Mouse (Mus musculus) embryonic facial prominence, embryonic 11.5 days (tissue): ENCODE results near the gene Asrgl1. TPM values are rescaled to one million over a fixed set of nuclear protein-coding genes. Genes with fewer than 3 reads are reported as not detected.
"Not testable (repeated sequence)": the region's sequence is repeated elsewhere in the genome, so short reads cannot be mapped to it uniquely, and the experiment has no call there.

ENCODE experiments used
- ATAC-seq: fragments of 200-750 bp; cut with Nextera tagmentation; replicated peaks from 2 replicates; pipeline ENCODE4 v1.8.0; 2017; ENCODE audit warnings: low read depth; ENCODE audit not compliant: insufficient number of reproducible peaks, low FRiP score, low TSS enrichment
- DNase-seq: peaks from one replicate; pipeline ENCODE4 v3.0.0-alpha.2; 2015; ENCODE audit warnings: low spot score
- H3K27ac ChIP-seq: fragments of 300-500 bp; sonication (generic); replicated peaks from 2 replicates; pipeline ENCODE4 v1.5.1; 2014; ENCODE audit warnings: mild to moderate bottlenecking, low read depth, low read length, control low read depth
- H3K27me3 ChIP-seq: fragments of 300-500 bp; sonication (generic); 2 replicates; pipeline ENCODE4 v1.6.1; 2014; ENCODE audit warnings: mild to moderate bottlenecking, low read length, moderate library complexity, mixed read lengths; ENCODE audit not compliant: control insufficient read depth, insufficient read depth
- H3K36me3 ChIP-seq: fragments of 300-500 bp; sonication (generic); replicated peaks from 2 replicates; pipeline ENCODE4 v1.6.1; 2014; ENCODE audit warnings: low read depth, mild to moderate bottlenecking, low read length, moderate library complexity, mixed read lengths; ENCODE audit not compliant: control insufficient read depth, insufficient read depth
- H3K4me1 ChIP-seq: fragments of 300-500 bp; sonication (generic); 2 replicates; pipeline ENCODE4 v1.6.1; 2014; ENCODE audit warnings: low read length, mixed read lengths; ENCODE audit not compliant: control insufficient read depth, insufficient read depth
- H3K4me2 ChIP-seq: fragments of 300-500 bp; sonication (generic); 2 replicates; pipeline ENCODE4 v1.6.1; 2014; ENCODE audit warnings: low read depth, mild to moderate bottlenecking, control low read depth, low read length, moderate library complexity
- H3K4me3 ChIP-seq: fragments of 300-500 bp; sonication (generic); 2 replicates; pipeline ENCODE4 v1.5.1; 2014; ENCODE audit warnings: low read depth, low read length, control low read depth
- H3K9ac ChIP-seq: fragments of 300-500 bp; sonication (generic); replicated peaks from 2 replicates; pipeline ENCODE4 v1.6.1; 2014; ENCODE audit warnings: mild to moderate bottlenecking, control low read depth, low read length
- H3K9me3 ChIP-seq: fragments of 300-500 bp; sonication (generic); replicated peaks from 2 replicates; pipeline ENCODE4 v1.6.1; 2016; ENCODE audit warnings: mild to moderate bottlenecking, low read length, inconsistent platforms, mixed read lengths; ENCODE audit not compliant: control insufficient read depth
- WGBS: fragments of 180-500 bp; shearing (Covaris S2); extraction: QIAGEN DNeasy Blood & Tissue Kit; methylation state at CpG from one replicate; pipeline ENCODE4 v1.1.7; 2014; 5-methylcytosine and 5-hydroxymethylcytosine counted together
- polyA plus RNA-seq: library from polyadenylated mRNA; unstranded; fragments of >200 nt; fragmentation: Nextera tagmentation; extraction: Ambion mirVana; gene quantifications from 2 replicates; pipeline ENCODE4 v1.2.1, GENCODE M21; 2014

Asrgl1 gene
- polyA plus RNA-seq, 1 experiment from 2014 or later, result 18.3 TPM

DNA sequence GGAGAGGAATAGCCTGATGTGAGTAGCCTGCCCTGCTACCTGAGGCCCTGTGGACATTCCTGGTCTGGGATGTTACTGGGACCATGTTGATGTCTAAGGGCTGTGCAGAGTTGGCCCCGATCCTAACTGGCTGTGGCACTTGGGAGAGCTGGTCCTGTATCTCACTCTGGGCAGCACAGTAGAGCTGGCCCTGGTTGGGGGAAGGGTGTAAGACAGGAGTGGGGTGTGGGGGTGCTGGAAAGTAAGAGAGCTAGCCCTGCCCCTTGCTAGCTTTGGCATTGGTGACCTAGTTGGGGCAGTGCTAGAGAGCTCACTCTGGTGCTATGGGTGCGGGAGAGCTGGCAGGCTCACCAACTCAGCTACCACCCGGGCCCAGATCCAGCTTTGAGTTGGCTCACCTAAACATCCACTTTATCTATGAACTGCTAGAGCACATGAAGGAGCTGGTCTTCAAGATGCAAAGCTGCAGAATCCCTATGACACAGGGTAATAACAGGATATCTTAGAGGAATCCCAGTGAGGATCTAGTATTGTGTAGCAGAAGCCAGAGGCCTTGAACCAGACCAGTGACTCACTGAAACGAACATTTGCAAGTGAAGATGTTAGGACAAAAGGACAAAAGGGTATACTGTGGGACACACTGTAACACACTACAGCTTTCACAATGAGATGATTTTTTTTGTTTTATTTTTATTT lies 6.8 kb downstream of the Asrgl1 start:
- 95% methylated on average over 4 of the region's 4 CpGs for WGBS
- Histone ChIP-seq H3K4me3 (no peak overlapping the region), H3K9ac (no peak overlapping the region), H3K36me3 (no peaks in the 10 kb centered on the region), H3K4me1 (no peaks in the 10 kb centered on the region), H3K9me3 (no peaks in the 10 kb centered on the region), H3K27me3 (no peaks in the 10 kb centered on the region), H3K27ac (no peak overlapping the region), H3K4me2 (no peak overlapping the region)
- no peak for DNase-seq
- ATAC-seq, result peak; percentile 52; the same call in 1 of the 2 replicates

DNA sequence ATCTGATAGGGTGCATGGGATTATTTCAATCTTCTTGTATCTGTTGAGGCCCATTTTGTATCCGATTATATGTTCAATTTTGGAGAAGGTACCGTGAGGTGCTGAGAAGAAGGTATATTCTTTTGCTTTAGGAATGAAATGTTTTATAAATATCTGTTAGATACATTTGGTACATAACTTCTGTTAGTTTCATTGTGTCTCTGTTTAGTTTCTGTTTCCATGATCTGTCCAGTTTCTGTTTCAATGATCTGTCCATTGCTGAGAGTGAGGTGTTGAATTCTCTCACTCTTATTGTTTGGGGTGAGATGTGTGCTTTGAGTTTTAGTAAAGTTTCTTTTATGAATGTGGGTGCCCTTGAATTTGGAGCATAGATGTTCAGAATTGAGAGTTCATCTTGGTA lies 11.4 kb downstream of the Asrgl1 start:
- H3K36me3 ChIP-seq, result not testable (repeated sequence)
- WGBS, result 92% methylated on average over 2 of the region's 2 CpGs

DNA sequence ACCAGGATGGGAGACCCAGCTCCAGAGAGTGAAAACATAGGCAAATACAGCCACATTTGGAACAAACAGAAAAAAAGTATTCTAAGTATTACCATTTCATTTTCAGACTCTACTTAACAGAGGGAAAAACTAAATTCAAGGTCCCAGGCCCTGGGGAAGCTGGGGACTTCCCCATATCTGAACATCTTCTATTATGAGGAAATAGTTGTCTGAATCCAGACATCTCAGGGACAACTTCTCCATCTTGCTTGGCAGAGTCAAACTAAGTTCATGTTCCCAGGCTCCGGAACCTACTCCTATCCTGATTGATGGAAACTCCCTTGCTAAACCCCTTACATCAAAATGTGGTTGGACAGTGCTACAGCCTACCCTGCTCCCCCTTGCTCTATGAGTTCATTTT lies 13.0 kb downstream of the Asrgl1 start:
- ATAC-seq, result no peak
- 100% methylated on average over 1 of the region's 1 CpGs for WGBS

More for the DNA sequence above, 11.4 kb downstream of the Asrgl1 start:
- H3K9me3 ChIP-seq, H3K27me3 ChIP-seq, H3K9ac ChIP-seq, H3K4me3 ChIP-seq, ATAC-seq, DNase-seq, H3K4me1 ChIP-seq, H3K27ac ChIP-seq, H3K4me2 ChIP-seq: not testable (repeated sequence)

DNA sequence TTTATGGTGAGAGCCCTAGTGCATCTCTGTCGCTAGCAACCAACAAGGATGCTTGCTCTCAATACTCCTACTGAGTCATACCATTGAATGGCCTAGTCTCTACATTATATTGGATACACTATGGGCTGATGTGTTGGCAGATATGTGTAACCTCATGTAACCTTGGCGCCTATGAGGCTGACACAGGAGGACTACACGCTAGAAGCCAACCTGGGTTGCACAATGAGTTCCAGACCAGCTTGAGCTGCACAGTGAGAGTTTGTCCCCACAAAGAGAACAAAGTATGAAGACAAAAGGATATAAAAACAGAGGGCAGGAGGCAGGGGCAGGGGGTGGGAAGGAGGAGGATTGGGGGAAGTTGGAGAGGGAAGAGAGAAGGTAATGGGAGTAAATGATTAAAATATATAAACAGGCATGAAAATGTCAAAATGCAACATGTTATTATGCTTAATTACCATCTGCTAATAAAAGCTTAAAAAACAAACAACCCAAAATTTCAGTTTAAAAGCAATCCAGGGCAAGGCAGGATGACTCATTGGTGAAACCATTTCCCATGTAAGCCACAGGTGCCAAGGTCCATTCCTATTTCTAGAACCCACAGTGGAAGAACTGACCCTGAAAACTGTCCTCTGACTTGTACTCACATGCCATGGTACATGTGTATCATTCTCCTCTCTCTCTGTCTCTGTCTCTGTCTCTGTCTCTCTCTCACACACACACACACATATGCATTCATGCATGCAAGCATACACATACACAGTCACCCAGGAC lies 15.6 kb downstream of the Asrgl1 start:
- no peak for ATAC-seq

More for the DNA sequence above, 13.0 kb downstream of the Asrgl1 start:
- H3K36me3 ChIP-seq, result no peaks in the 10 kb centered on the region
- H3K4me1 ChIP-seq, result no peaks in the 10 kb centered on the region
- no peak overlapping the region for H3K4me3 ChIP-seq
- H3K27me3 ChIP-seq, result no peaks in the 10 kb centered on the region
- no peaks in the 10 kb centered on the region for H3K9me3 ChIP-seq
- H3K27ac ChIP-seq, result no peak overlapping the region
- no peak overlapping the region for H3K4me2 ChIP-seq
- no peak for DNase-seq
- H3K9ac ChIP-seq, result no peak overlapping the region

DNA sequence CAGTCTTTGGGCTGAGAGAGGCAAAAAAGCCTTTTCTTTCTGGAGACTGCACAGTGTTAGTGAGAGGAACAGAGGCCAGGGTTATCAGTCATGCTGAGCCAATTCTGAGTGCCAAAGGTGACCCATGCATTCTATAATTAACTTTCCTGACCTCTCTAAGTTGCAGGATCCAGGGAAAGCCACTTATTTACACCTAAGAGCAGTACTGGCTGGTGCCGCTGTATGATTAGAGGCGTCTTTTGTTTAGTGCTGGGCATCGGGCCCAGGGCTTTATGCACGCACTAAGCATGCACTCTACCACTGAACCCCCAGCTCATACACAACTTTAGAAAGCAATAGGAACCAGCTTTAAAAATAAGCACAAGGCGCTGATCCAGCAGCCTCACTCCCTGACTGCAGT lies 18.2 kb downstream of the Asrgl1 start:
- DNase-seq (no peak), ATAC-seq (no peak)
- H3K27ac ChIP-seq, result no peak overlapping the region
- no peaks in the 10 kb centered on the region for H3K36me3 ChIP-seq
- no peak overlapping the region for H3K4me2 ChIP-seq
- H3K4me1 ChIP-seq, result no peaks in the 10 kb centered on the region
- H3K4me3 ChIP-seq, result no peak overlapping the region
- H3K9ac ChIP-seq, result no peak overlapping the region
- 89% methylated on average over 5 of the region's 5 CpGs for WGBS
- H3K9me3 ChIP-seq, result no peaks in the 10 kb centered on the region
- no peaks in the 10 kb centered on the region for H3K27me3 ChIP-seq

More for the DNA sequence above, 15.6 kb downstream of the Asrgl1 start:
- no peak overlapping the region for H3K9ac ChIP-seq
- no peaks in the 10 kb centered on the region for H3K9me3 ChIP-seq
- no peak overlapping the region for H3K4me3 ChIP-seq
- no peak overlapping the region for H3K4me2 ChIP-seq
- no peaks in the 10 kb centered on the region for H3K4me1 ChIP-seq
- DNase-seq, result no peak
- H3K27me3 ChIP-seq, result no peaks in the 10 kb centered on the region
- H3K27ac ChIP-seq, result no peak overlapping the region
- WGBS, result 85% methylated on average over 3 of the region's 3 CpGs
- no peaks in the 10 kb centered on the region for H3K36me3 ChIP-seq

DNA sequence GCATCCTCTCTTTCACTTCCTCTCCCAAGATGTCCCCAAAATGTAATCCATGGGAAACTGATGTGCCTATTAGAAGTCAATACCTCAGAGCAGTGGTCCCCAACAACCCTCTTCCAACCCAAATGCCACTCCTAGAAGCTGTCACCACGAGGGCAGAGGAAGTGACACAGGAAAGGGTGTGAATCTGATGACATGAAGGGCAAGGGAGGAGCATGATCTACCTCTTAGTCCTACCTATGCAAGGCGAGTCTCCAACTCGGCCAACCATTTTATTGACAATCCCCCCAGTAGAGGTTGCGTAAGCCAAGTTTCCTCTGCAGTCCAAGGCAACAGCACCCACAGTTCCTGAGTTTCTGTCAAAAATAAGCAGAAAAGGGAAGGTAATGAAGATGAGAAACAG lies 19.2 kb downstream of the Asrgl1 start:
- no peak overlapping the region for H3K27ac ChIP-seq
- no peaks in the 10 kb centered on the region for H3K4me1 ChIP-seq
- H3K9me3 ChIP-seq, result no peaks in the 10 kb centered on the region
- H3K9ac ChIP-seq, result no peak overlapping the region
- H3K4me3 ChIP-seq, result no peak overlapping the region
- no peak overlapping the region for H3K4me2 ChIP-seq
- ATAC-seq (no peak), DNase-seq (no peak)
- H3K27me3 ChIP-seq, result no peaks in the 10 kb centered on the region
- 89% methylated on average over 4 of the region's 4 CpGs for WGBS
- H3K36me3 ChIP-seq, result no peaks in the 10 kb centered on the region

DNA sequence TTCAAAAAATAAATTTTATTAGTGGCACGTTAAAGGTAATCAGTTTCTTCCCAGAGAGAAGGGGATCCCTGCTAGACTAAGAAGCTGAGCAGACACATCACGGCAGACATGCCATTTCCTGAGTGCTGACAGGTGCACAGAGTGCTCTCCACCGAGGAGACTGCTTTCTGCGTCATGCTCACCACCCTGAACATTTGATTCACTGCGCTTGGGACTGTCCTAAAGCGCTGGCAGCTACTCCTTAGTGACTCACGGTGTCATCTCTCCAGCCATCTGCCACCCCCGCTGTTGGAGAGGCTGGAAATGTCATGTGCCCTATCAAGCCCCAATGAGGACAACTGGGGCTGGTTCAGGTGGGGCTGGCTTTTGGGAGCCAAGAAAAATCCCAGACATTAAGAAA lies 23.4 kb downstream of the Asrgl1 start:
- Histone ChIP-seq H3K27me3 (no peaks in the 10 kb centered on the region), H3K36me3 (no peaks in the 10 kb centered on the region), H3K27ac (no peak overlapping the region), H3K4me2 (no peak overlapping the region), H3K4me3 (no peak overlapping the region), H3K9me3 (no peaks in the 10 kb centered on the region), H3K9ac (no peak overlapping the region), H3K4me1 (no peaks in the 10 kb centered on the region; the same call in 1 of the 2 replicates)
- ATAC-seq (no peak), DNase-seq (no peak)
- WGBS, result 68% methylated on average over 8 of the region's 8 CpGs

DNA sequence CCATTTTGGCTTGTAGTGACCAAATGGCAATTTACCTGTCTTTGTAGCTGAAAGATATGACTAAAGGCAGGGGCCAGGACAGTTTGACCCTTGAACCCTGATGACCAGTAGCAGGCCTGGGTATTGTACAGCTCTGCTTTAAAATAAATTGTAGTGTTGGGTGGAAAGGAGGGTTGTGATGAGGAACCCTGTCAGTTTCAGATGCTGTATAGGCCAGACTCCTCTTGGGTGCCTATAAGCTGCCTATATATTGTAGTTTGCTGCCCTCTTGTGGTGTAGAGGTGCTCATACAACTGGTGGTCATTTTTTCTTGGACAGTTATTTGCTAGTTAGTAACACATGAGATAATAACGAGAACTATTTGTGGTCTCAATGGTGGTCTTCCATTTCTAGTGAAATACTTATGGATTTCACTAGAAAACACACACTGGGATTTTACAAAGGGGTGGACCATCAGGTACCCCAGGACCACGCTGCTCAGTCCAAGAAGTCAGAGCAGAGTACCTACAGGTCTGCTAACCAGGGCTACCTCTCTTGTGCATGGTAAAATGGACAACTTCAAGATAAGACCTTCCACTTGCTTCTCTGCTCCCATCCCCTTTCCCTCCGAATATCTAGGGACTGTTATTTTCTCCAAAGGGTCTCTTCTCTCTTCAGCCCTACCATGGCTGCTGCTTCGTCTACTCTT lies 25.1 kb downstream of the Asrgl1 start:
- DNase-seq, result peak; percentile 86
- no peak overlapping the region for H3K4me2 ChIP-seq
- H3K27ac ChIP-seq, result no peak overlapping the region
- no peaks in the 10 kb centered on the region for H3K9me3 ChIP-seq
- no peaks in the 10 kb centered on the region; the same call in 1 of the 2 replicates for H3K4me1 ChIP-seq
- H3K36me3 ChIP-seq, result no peaks in the 10 kb centered on the region
- H3K4me3 ChIP-seq, result no peak overlapping the region
- H3K9ac ChIP-seq, result no peak overlapping the region
- H3K27me3 ChIP-seq, result no peaks in the 10 kb centered on the region
- peak; percentile 81 for ATAC-seq
- 56% methylated on average over 4 of the region's 4 CpGs for WGBS
